Mouse (Mus musculus) testis, adult 2 months (tissue): Measurements from ENCODE around the gene Mael. TPM values are rescaled to one million over a fixed set of nuclear protein-coding genes. Genes with fewer than 3 reads are reported as not detected.

Experiments
- H3K27ac ChIP-seq: fragments of 200-500 bp; 2 replicates; pipeline ENCODE4 v1.5.1; 2012; ENCODE audit warnings: low read depth, low read length; ENCODE audit not compliant: control insufficient read depth, insufficient read depth
- H3K27me3 ChIP-seq: fragments of 200-500 bp; 2 replicates; pipeline ENCODE4 v1.6.1; 2012; ENCODE audit warnings: mild to moderate bottlenecking, low read length, moderate library complexity; ENCODE audit not compliant: control insufficient read depth, insufficient read depth
- H3K36me3 ChIP-seq: fragments of 200-500 bp; 2 replicates; pipeline ENCODE4 v1.6.1; 2012; ENCODE audit warnings: mild to moderate bottlenecking, low read length; ENCODE audit not compliant: control insufficient read depth, insufficient read depth
- H3K4me1 ChIP-seq: fragments of 200-500 bp; 2 replicates; pipeline ENCODE4 v1.6.1; 2012; ENCODE audit warnings: low read length; ENCODE audit not compliant: control insufficient read depth, insufficient read depth
- H3K4me3 ChIP-seq: fragments of 200-500 bp; 2 replicates; pipeline ENCODE4 v1.5.1; 2012; ENCODE audit warnings: low read depth, mild to moderate bottlenecking, low read length, moderate library complexity, mixed read lengths; ENCODE audit not compliant: control insufficient read depth
- CTCF ChIP-seq: fragments of 200-500 bp; IDR thresholded peaks from 2 replicates; pipeline ENCODE4 v1.5.1; 2012; ENCODE audit warnings: low read depth, mild to moderate bottlenecking, inconsistent platforms, low read length, moderate library complexity; ENCODE audit not compliant: control insufficient read depth, insufficient read depth, insufficient replicate concordance
- POLR2A ChIP-seq: fragments of 200-500 bp; IDR thresholded peaks from 2 replicates; pipeline ENCODE4 v1.6.1; 2012; ENCODE audit warnings: low read depth, mild to moderate bottlenecking, inconsistent platforms, low read length, moderate library complexity; ENCODE audit not compliant: control insufficient read depth
- polyA plus RNA-seq: library from polyadenylated mRNA; depleted of rRNA; stranded (reverse); fragments of >200 nt; gene quantifications from 2 replicates; pipeline ENCODE4 v1.2.3, GENCODE M21; 2012; rRNA removed

Gene Mael
- polyA plus RNA-seq, 1 experiment: 776 TPM

DNA sequence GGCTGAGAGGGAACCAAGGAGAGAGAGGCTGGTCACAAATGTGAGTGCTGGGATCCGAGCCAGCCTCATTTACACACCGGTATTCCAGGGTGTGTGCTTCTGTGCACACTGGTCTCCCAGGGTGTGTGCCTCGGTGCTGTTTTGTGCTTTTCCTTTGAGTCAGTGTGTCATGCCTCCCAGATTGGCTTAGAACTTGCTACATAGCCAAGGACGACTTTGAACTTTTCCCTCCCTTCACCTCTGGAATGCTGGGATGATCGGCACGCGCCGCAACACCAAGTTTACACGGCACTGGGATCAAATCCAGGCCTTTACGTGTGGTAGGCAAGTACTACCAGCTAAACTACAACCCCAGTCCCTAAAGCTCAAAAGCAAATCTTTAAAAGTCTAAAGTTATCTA, 86.5 kb downstream of the Mael start:
- H3K27ac ChIP-seq: no peak overlapping the region
- no peaks in the 10 kb centered on the region for H3K27me3 ChIP-seq
- TF ChIP-seq CTCF (no peak), POLR2A (no peak)
- H3K4me1 ChIP-seq: peaks cover 7% of the 10 kb centered on the region; the same call in 1 of the 2 replicates
- H3K4me3 ChIP-seq: no peak overlapping the region
- H3K36me3 ChIP-seq: no peaks in the 10 kb centered on the region

DNA sequence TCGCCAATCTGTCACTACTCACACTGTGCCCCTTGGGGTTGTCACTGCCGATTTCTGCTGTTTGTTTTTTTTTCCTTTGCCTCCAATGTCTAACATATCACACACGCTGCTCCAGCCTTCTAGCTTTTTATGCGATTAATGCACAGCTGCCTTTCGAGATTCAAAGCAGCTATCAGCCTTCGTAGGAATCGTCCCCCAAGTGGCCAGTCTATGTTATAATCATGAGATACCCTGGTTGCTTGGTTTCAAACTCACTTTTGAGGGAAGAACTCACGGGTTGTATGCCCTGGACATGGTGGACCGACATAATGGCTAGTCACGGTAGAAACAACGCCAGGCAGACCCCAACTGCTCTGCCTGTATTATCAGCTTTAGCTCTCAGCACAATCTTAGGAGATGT, 87.2 kb downstream of the Mael start:
- Histone ChIP-seq H3K27ac (no peak overlapping the region), H3K4me1 (peaks cover 7% of the 10 kb centered on the region; the same call in 1 of the 2 replicates), H3K36me3 (no peaks in the 10 kb centered on the region), H3K4me3 (no peak overlapping the region), H3K27me3 (no peaks in the 10 kb centered on the region)
- TF ChIP-seq POLR2A (no peak), CTCF (no peak)

Other genes with a start within 250 kb of the Mael start
- 17.6 and 19.2 TPM in 2 replicates for gene Pou2f1, start 236.1 kb downstream of the Mael start, polyA plus RNA-seq
- 0.08 and 0.10 TPM in 2 replicates for gene Dusp27, start 110.8 kb downstream of the Mael start, polyA plus RNA-seq
- gene Gpa33, start 108.5 kb downstream of the Mael start, polyA plus RNA-seq: 0.16 and 0.37 TPM in 2 replicates
- gene Ildr2, start 15.4 kb upstream of the Mael start, polyA plus RNA-seq: 0.15 and 0.35 TPM in 2 replicates
- gene Tada1, start 140.3 kb upstream of the Mael start, polyA plus RNA-seq: 19.8 and 21.8 TPM in 2 replicates
- 7.1 and 7.3 TPM in 2 replicates for gene Pogk, start 171.1 kb upstream of the Mael start, polyA plus RNA-seq